Mouse (Mus musculus) spleen, adult 2 months (tissue): ENCODE results near the gene Atf5. TPM values are rescaled to one million over a fixed set of nuclear protein-coding genes. Genes with fewer than 3 reads are reported as not detected.

Source experiments
- DNase-seq, 2 experiments: peaks; one replicate each; pipeline versions ENCODE4 v3.0.0 to v3.0.0-alpha.2; 2012 to 2021; ENCODE audit warnings: low spot score in 2 of 2, low read depth in 1 of 2
- H3K27ac ChIP-seq: fragments of 200-500 bp; 2 replicates; pipeline ENCODE4 v1.5.1; 2012; ENCODE audit warnings: low read length, inconsistent platforms; ENCODE audit not compliant: insufficient read depth
- H3K27me3 ChIP-seq: fragments of 200-500 bp; 2 replicates; pipeline ENCODE4 v1.6.1; 2012; ENCODE audit warnings: mild to moderate bottlenecking, moderate library complexity, low read length, inconsistent platforms; ENCODE audit not compliant: control insufficient read depth, insufficient read depth
- H3K36me3 ChIP-seq: fragments of 200-500 bp; 2 replicates; pipeline ENCODE4 v1.6.1; 2012; ENCODE audit warnings: mild to moderate bottlenecking, low read length, inconsistent platforms; ENCODE audit not compliant: control insufficient read depth, insufficient read depth
- H3K4me1 ChIP-seq: fragments of 200-500 bp; 2 replicates; pipeline ENCODE4 v1.6.1; 2011; ENCODE audit warnings: inconsistent platforms; ENCODE audit not compliant: control insufficient read depth, insufficient read depth, insufficient read length
- H3K4me3 ChIP-seq: fragments of 200-500 bp; 2 replicates; pipeline ENCODE4 v1.5.1; 2011; ENCODE audit warnings: mild to moderate bottlenecking, inconsistent platforms; ENCODE audit not compliant: insufficient read depth, insufficient read length; ENCODE audit errors: extremely low read depth
- CTCF ChIP-seq: fragments of 200-500 bp; IDR thresholded peaks from 2 replicates; pipeline ENCODE4 v1.5.1; 2011; ENCODE audit warnings: mild to moderate bottlenecking, inconsistent platforms; ENCODE audit not compliant: insufficient read depth, insufficient read length, insufficient replicate concordance; ENCODE audit errors: extremely low read depth
- POLR2A ChIP-seq: fragments of 200-500 bp; IDR thresholded peaks from 2 replicates; pipeline ENCODE4 v1.6.1; 2011; ENCODE audit warnings: low read depth, low read length, inconsistent platforms
- WGBS: fragments of 180-500 bp; shearing (Covaris S2); methylation state at CpG from one replicate; pipeline ENCODE4 v1.1.7; 2018; 5-methylcytosine and 5-hydroxymethylcytosine counted together
- polyA plus RNA-seq: library from polyadenylated mRNA; depleted of rRNA; stranded (reverse); fragments of >200 nt; gene quantifications from 2 replicates; pipeline ENCODE4 v1.2.3, GENCODE M21; 2012

Gene Atf5
- polyA plus RNA-seq, 1 experiment: 49.6 TPM

DNA sequence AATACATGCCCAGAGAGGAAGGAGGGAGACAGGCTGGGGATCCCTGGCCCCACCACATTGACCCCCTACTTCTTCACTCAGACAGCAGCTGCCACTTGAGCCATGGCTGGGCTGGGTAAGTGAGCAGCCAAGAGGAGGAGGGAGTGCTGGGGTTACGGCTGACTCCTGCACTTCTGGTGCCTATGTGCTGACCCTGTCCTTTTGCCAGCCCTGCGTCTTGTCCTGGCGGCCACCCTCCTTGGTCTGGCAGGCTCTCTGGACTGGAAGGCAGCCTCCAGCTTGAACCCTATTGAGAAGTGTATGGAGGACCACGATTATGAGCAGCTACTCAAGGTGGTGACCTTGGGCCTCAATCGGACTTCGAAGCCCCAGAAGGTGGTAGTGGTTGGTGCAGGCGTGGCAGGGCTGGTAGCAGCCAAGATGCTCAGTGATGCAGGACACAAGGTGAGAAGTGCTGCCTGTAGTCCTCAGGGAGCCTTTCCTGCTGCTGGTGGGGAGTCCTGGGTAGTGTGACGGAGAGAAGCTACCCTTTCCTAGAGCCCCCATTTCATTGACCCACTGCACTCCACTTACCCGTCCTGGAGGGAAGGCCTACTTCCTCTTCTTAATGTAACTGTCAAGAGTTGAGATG, 20.1 kb upstream of the Atf5 start:
- Histone ChIP-seq H3K36me3 (peaks cover 7% of the 10 kb centered on the region), H3K4me3 (peak overlapping the region; percentile 64), H3K4me1 (peaks cover 53% of the 10 kb centered on the region), H3K27me3 (no peaks in the 10 kb centered on the region), H3K27ac (peak overlapping the region; percentile 95)
- 53% methylated on average over 9 of the region's 9 CpGs for WGBS
- TF ChIP-seq POLR2A: no peak
- TF ChIP-seq CTCF: no peak
- DNase-seq: no peak

GRCm38 (mm10) chr7:44836016-44836404, 19.6 kb upstream of the Atf5 start:
- H3K36me3 ChIP-seq: peaks cover 6% of the 10 kb centered on the region
- H3K27ac ChIP-seq: peak overlapping the region; percentile 95
- TF ChIP-seq CTCF (no peak), POLR2A (peak; percentile 54; the same call in 1 of the 2 replicates)
- peaks cover 53% of the 10 kb centered on the region for H3K4me1 ChIP-seq
- 22% methylated on average over 3 of the region's 3 CpGs for WGBS
- peak in 1 of 2 experiments; percentile 89 for DNase-seq
- H3K27me3 ChIP-seq: no peaks in the 10 kb centered on the region
- H3K4me3 ChIP-seq: peak overlapping the region; percentile 64

GRCm38 (mm10) chr7:44835373-44836015, 19.0 kb upstream of the Atf5 start:
- H3K4me3 ChIP-seq: no peak overlapping the region
- H3K27ac ChIP-seq: peak overlapping the region; percentile 95
- peaks cover 49% of the 10 kb centered on the region for H3K4me1 ChIP-seq
- no peaks in the 10 kb centered on the region for H3K27me3 ChIP-seq
- TF ChIP-seq CTCF: no peak
- no peak for TF ChIP-seq POLR2A
- 38% methylated on average over 1 of the region's 1 CpGs for WGBS
- DNase-seq: peak in 1 of 2 experiments; percentile 59
- H3K36me3 ChIP-seq: peaks cover 5% of the 10 kb centered on the region; the same call in 1 of the 2 replicates

- WGBS: 87% methylated on average over 4 of the region's 4 CpGs
- DNase-seq: no peak
- peaks cover 32% of the 10 kb centered on the region for H3K4me1 ChIP-seq
- no peak overlapping the region for H3K27ac ChIP-seq
- no peak overlapping the region for H3K4me3 ChIP-seq
- no peak for TF ChIP-seq CTCF
- no peak for TF ChIP-seq POLR2A
- no peaks in the 10 kb centered on the region for H3K27me3 ChIP-seq
- H3K36me3 ChIP-seq: peaks cover 24% of the 10 kb centered on the region
Observed at GRCm38 (mm10) chr7:44832763-44833162, 16.3 kb upstream of the Atf5 start.

DNA sequence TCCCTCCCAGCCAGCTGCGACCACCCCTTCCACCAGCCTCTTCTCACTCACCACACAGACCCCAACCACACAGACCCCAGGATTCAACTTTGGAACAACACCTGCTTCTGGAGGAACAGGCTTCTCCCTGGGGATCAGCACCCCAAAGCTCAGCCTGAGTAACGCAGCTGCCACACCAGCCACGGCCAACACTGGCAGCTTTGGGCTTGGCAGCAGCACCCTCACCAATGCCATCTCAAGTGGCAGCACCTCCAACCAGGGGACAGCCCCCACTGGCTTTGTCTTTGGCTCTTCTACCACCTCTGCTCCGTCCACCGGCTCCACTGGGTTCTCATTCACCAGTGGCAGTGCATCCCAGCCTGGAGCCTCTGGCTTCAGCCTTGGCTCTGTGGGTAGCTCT, 12.2 kb upstream of the Atf5 start:
- H3K36me3 ChIP-seq: peaks cover 24% of the 10 kb centered on the region

DNA sequence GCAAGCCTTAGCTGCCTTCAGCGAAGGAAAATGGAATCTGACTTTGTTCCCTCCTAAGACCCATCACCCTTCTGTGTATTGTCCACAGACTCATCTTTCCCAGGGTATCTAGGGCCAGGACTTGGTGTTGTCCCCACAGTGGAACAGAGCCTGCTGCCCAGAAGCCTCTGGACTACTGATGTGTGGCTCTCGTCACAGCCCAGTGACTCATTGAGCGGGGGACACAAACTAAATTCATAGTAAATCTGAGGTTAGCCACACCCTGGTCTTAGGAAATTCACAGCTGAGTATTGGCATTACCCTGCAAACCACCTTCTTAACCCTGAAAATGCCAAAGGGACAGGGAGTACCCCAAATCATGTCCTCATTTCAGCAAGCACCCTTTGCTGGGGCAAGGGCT, 10.3 kb upstream of the Atf5 start:
- DNase-seq: no peak
- no peak for TF ChIP-seq POLR2A
- TF ChIP-seq CTCF: no peak
- Histone ChIP-seq H3K27me3 (no peaks in the 10 kb centered on the region), H3K4me3 (no peak overlapping the region), H3K36me3 (peaks cover 24% of the 10 kb centered on the region), H3K27ac (peak overlapping the region; percentile 47; the same call in 1 of the 2 replicates), H3K4me1 (peaks cover 19% of the 10 kb centered on the region; the same call in 1 of the 2 replicates)
- 59% methylated on average over 3 of the region's 3 CpGs for WGBS

More for the DNA sequence above, 12.2 kb upstream of the Atf5 start:
- TF ChIP-seq POLR2A (no peak), CTCF (no peak)
- DNase-seq: no peak
- Histone ChIP-seq H3K4me3 (no peak overlapping the region), H3K27ac (no peak overlapping the region), H3K27me3 (no peaks in the 10 kb centered on the region), H3K4me1 (peaks cover 19% of the 10 kb centered on the region; the same call in 1 of the 2 replicates)
- WGBS: 89% methylated on average over 5 of the region's 5 CpGs

DNA sequence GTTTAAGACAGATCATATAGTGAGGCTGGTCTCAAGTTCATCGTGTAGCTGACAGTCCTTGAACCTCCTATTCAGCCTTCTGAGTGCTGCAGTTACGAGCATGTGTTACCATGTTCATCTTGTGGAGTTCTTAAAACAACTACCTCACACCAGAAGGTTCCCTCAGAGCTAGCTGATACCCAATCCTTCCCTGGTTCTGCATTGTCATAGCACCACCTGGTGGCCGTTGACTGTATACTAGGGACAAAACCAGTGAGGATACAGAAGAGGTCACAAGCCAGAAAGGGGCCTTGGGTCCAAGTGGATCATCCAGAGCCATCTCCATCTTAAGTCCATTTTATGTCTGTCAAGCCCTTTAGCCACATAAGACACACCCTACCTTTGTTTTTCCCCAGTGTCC, 8.4 kb upstream of the Atf5 start:
- TF ChIP-seq CTCF (peak; percentile 72; the same call in 1 of the 2 replicates), POLR2A (no peak)
- peak in 1 of 2 experiments; percentile 83 for DNase-seq
- Histone ChIP-seq H3K4me1 (peaks cover 22% of the 10 kb centered on the region; the same call in 1 of the 2 replicates), H3K27me3 (no peaks in the 10 kb centered on the region), H3K4me3 (no peak overlapping the region), H3K36me3 (peaks cover 15% of the 10 kb centered on the region), H3K27ac (no peak overlapping the region)
- WGBS: 9% methylated on average over 3 of the region's 3 CpGs
